Mouse (Mus musculus) testis, adult 2 months (tissue): ENCODE measurements around the gene Gse1.

Source experiments
- CTCF ChIP-seq: fragments of 200-500 bp; IDR thresholded peaks from 2 replicates; pipeline ENCODE4 v1.5.1; 2012; ENCODE audit warnings: low read depth, mild to moderate bottlenecking, inconsistent platforms, low read length, moderate library complexity; ENCODE audit not compliant: control insufficient read depth, insufficient read depth, insufficient replicate concordance
- POLR2A ChIP-seq: fragments of 200-500 bp; IDR thresholded peaks from 2 replicates; pipeline ENCODE4 v1.6.1; 2012; ENCODE audit warnings: low read depth, mild to moderate bottlenecking, inconsistent platforms, low read length, moderate library complexity; ENCODE audit not compliant: control insufficient read depth

DNA sequence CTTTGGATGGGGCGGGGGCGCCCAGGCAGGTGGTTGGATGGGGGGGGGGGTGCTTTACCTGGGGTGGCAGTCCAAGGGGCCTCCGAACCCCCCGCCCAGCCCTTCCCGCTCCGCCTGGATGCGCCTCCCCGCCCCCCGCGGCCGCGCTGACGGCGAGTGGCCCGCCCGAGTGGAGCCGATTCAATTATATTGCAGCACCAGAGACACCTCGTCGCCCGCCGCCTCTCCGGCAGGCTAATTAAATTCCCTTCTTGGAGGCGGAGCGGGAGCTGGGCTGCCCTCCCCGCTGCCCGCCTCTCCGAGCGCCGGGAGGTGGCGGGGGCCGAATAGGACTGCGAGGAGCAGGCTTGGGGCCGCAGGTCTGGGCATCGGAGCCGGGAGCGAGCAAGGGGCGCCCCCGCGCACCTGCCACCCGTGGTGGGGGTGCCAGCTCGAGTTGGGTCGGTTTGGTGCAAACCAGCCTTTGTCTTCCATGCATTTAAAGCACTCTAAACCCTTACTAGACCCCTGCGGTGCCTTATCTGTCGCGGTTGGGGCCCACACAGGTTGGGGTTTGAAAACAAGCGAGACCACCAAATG, 309.7 kb downstream of the Gse1 start:
- no peak for TF ChIP-seq POLR2A
- TF ChIP-seq CTCF: no peak
